Mouse (Mus musculus) heart, adult 2 months (tissue): ENCODE results near the gene Ssbp3. TPM values are rescaled to one million over a fixed set of nuclear protein-coding genes. Genes with fewer than 3 reads are reported as not detected.

ENCODE experiments used
- DNase-seq, 2 experiments: peaks; one replicate each; pipeline ENCODE4 v3.0.0; 2021
- H3K27ac ChIP-seq: fragments of 200-600 bp; 2 replicates; pipeline ENCODE4 v1.8.1; 2022
- H3K27me3 ChIP-seq: fragments of 200-500 bp; 2 replicates; pipeline ENCODE4 v1.6.1; 2012; ENCODE audit warnings: mild to moderate bottlenecking, low read length, inconsistent platforms, mixed read lengths; ENCODE audit not compliant: control insufficient read depth, insufficient read depth
- H3K36me3 ChIP-seq: fragments of 200-500 bp; 2 replicates; pipeline ENCODE4 v1.6.1; 2012; ENCODE audit warnings: low read length, inconsistent platforms; ENCODE audit not compliant: control insufficient read depth, insufficient read depth
- H3K4me1 ChIP-seq: fragments of 200-500 bp; 2 replicates; pipeline ENCODE4 v1.6.1; 2011; ENCODE audit warnings: low read length; ENCODE audit not compliant: control insufficient read depth, insufficient read depth
- H3K4me3 ChIP-seq: fragments of 200-600 bp; 2 replicates; pipeline ENCODE4 v1.8.1; 2022
- H3K79me2 ChIP-seq: fragments of 200-500 bp; replicated peaks from 2 replicates; pipeline ENCODE4 v1.6.1; 2012; ENCODE audit warnings: mild to moderate bottlenecking, inconsistent platforms, low read length, moderate library complexity, mixed read lengths; ENCODE audit not compliant: control insufficient read depth, insufficient read depth
- H3K9ac ChIP-seq: fragments of 200-500 bp; 2 replicates; pipeline ENCODE4 v1.6.1; 2012; ENCODE audit warnings: low read depth, mild to moderate bottlenecking, control low read depth, inconsistent platforms, low read length, mixed read lengths
- CTCF ChIP-seq: fragments of 200-600 bp; IDR thresholded peaks from 2 replicates; pipeline ENCODE4 v1.8.1; 2022; ENCODE audit warnings: antibody characterized with exemption, mild to moderate bottlenecking, moderate library complexity
- EP300 ChIP-seq: fragments of 200-500 bp; IDR thresholded peaks from 2 replicates; pipeline ENCODE4 v1.6.1; 2011; ENCODE audit warnings: low read depth, low read length, control low read depth; ENCODE audit not compliant: insufficient read depth
- POLR2A ChIP-seq: fragments of 200-500 bp; IDR thresholded peaks from 2 replicates; pipeline ENCODE4 v1.6.1; 2011; ENCODE audit warnings: mild to moderate bottlenecking, low read depth, low read length, control low read depth; ENCODE audit not compliant: insufficient read depth
- WGBS: fragments of 180-500 bp; shearing (Covaris S2); methylation state at CpG from one replicate; pipeline ENCODE4 v1.1.7; 2018; 5-methylcytosine and 5-hydroxymethylcytosine counted together
- intact Hi-C: fragments of 180-260 bp; cut with DNase I; formaldehyde crosslinking; loops from one replicate; pipeline ENCODE4 v1.15.1; 2025
- polyA plus RNA-seq: library from polyadenylated mRNA; depleted of rRNA; stranded (reverse); fragments of >200 nt; gene quantifications from 2 replicates; pipeline ENCODE4 v1.2.3, GENCODE M21; 2012
- total RNA-seq, 2 experiments: library from RNA; stranded (reverse); gene quantifications; 2 replicates each; pipeline ENCODE4 v1.2.3; 2021

The Ssbp3 gene
- total and polyA plus RNA-seq, 3 experiments: 26.1 to 39.0 (median 37.3) TPM

- no peaks in the 10 kb centered on the region; the same call in 1 of the 2 replicates for H3K27me3 ChIP-seq
- H3K4me3 ChIP-seq: no peak overlapping the region
- no peak overlapping the region for H3K27ac ChIP-seq
- peak in 1 of 2 experiments; percentile 37 for DNase-seq
- no peak for TF ChIP-seq POLR2A
- no peak for TF ChIP-seq EP300
- TF ChIP-seq CTCF: no peak
- H3K79me2 ChIP-seq: peaks cover 2% of the 10 kb centered on the region; the same call in 1 of the 2 replicates
- H3K9ac ChIP-seq: no peak overlapping the region
- intact Hi-C loops: loop anchor here (5.0 kb wide), 1 partner anchor 264 kb away; the partner anchor contains the start of genes Tceanc2 and Tmem59
- 60% methylated on average over 9 of the region's 9 CpGs for WGBS
- H3K36me3 ChIP-seq: peaks cover 11% of the 10 kb centered on the region
- peaks cover 13% of the 10 kb centered on the region for H3K4me1 ChIP-seq
Observed at GRCm38 (mm10) chr4:106913411-106914049, 3.0 kb downstream of the Ssbp3 start.

GRCm38 (mm10) chr4:106915265-106915664 lies 4.8 kb downstream of the Ssbp3 start:
- Histone ChIP-seq H3K27me3 (no peaks in the 10 kb centered on the region; the same call in 1 of the 2 replicates), H3K79me2 (peaks cover 2% of the 10 kb centered on the region; the same call in 1 of the 2 replicates), H3K27ac (no peak overlapping the region), H3K4me1 (peaks cover 3% of the 10 kb centered on the region), H3K9ac (no peak overlapping the region), H3K36me3 (peaks cover 4% of the 10 kb centered on the region), H3K4me3 (no peak overlapping the region)
- WGBS: 80% methylated on average over 8 of the region's 8 CpGs
- intact Hi-C loops: no loop called here
- DNase-seq: no peak
- TF ChIP-seq CTCF (no peak), EP300 (no peak), POLR2A (no peak)

DNA sequence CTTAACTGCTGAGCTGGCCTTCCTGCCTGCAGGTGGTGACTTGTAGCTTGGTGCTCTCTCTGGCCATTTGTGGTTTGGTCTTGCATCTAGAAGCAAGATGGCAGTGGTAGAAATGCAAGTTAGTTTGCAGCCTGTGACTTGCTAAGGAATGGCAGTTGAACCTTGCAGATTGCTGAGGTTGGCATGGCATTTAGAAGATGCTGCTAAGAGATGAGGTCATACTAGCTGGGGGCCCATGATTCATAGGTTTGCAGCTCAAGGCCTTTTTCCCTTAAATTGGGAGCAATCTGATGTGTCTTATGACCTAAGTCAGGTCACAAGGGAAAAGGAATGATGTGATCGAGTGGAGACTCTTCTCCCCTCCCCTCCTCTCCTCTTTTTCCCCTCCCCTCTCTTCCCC lies 7.8 kb downstream of the Ssbp3 start:
- H3K79me2 ChIP-seq: no peaks in the 10 kb centered on the region; the same call in 1 of the 2 replicates
- peaks cover 4% of the 10 kb centered on the region for H3K36me3 ChIP-seq
- no peak overlapping the region for H3K27ac ChIP-seq
- no peaks in the 10 kb centered on the region; the same call in 1 of the 2 replicates for H3K27me3 ChIP-seq
- H3K4me3 ChIP-seq: no peak overlapping the region
- DNase-seq: no peak
- WGBS: 54% methylated on average over 1 of the region's 1 CpGs
- peaks cover 5% of the 10 kb centered on the region; the same call in 1 of the 2 replicates for H3K4me1 ChIP-seq
- no peak overlapping the region for H3K9ac ChIP-seq
- intact Hi-C loops: no loop called here
- no peak for TF ChIP-seq POLR2A
- TF ChIP-seq CTCF: no peak
- TF ChIP-seq EP300: no peak

- H3K36me3 ChIP-seq: peaks cover 3% of the 10 kb centered on the region; the same call in 1 of the 2 replicates
- H3K27ac ChIP-seq: no peak overlapping the region
- TF ChIP-seq EP300 (no peak), CTCF (no peak), POLR2A (no peak)
- H3K4me1 ChIP-seq: peaks cover 5% of the 10 kb centered on the region; the same call in 1 of the 2 replicates
- no peak for DNase-seq
- WGBS: 88% methylated on average over 4 of the region's 4 CpGs
- H3K79me2 ChIP-seq: no peaks in the 10 kb centered on the region; the same call in 1 of the 2 replicates
- H3K9ac ChIP-seq: no peak overlapping the region
- H3K27me3 ChIP-seq: no peaks in the 10 kb centered on the region; the same call in 1 of the 2 replicates
- intact Hi-C loops: no loop called here
- H3K4me3 ChIP-seq: no peak overlapping the region
Observed at GRCm38 (mm10) chr4:106920119-106920518, 9.6 kb downstream of the Ssbp3 start.

DNA sequence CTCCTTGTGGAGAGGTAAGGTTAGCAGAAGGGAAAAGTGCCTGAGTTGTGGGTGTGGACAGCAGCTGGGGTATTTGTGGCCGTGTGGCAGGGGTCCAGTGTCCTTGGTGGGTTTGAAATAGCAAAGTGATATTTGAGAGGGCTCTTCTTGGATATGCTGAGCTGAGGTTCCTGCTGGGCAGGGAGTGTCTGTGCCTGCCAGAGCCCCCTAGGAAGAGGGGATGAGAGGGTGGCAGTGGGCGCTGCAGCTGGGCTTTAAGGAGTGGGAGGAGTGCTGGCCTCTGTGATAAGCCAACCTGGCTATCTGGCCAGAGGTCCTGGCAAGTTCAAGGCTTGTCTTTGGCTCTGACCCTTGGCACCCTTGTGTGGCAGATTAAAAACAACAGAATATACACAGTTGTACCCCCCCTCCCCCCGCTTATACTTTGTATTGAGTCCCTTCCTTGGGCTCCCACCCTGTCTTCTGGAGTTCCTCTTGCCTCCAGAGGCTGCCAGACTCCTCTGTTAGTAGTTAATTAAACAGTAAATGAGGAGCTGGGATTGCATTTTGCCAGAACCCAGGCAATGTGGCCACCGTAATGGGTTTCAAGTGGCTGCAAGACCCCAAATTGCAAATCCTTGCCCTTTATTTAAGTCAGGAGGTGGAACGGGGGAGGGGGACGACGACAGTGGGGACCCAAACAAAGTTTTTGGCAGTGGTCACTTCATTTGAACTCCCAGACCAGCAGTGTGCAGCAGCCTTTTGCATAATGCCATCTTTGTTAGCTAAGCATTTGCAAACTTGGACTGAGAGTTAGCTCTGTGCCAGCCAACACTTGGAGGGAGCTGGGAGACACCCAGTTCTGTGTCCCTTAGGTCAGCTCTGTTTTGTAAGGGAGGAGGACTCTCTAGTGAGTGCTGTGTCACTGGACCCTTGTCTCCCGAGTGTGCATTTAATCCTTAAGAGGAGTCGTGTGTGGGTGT lies 11.2 kb downstream of the Ssbp3 start:
- Histone ChIP-seq H3K27ac (peak overlapping the region; percentile 5; the same call in 1 of the 2 replicates), H3K79me2 (no peaks in the 10 kb centered on the region), H3K36me3 (peaks cover 3% of the 10 kb centered on the region; the same call in 1 of the 2 replicates), H3K9ac (peak overlapping the region; percentile 32; the same call in 1 of the 2 replicates), H3K4me1 (peaks cover 5% of the 10 kb centered on the region; the same call in 1 of the 2 replicates), H3K27me3 (no peaks in the 10 kb centered on the region; the same call in 1 of the 2 replicates), H3K4me3 (no peak overlapping the region)
- intact Hi-C loops: no loop called here
- WGBS: 59% methylated on average over 9 of the region's 9 CpGs
- TF ChIP-seq EP300 (peak; percentile 58; the same call in 1 of the 2 replicates), CTCF (no peak), POLR2A (no peak)
- DNase-seq: peak in 1 of 2 experiments; percentile 56
